Mouse (Mus musculus): ENCODE data around the gene Arhgap35.

Gene Arhgap35

DNA sequence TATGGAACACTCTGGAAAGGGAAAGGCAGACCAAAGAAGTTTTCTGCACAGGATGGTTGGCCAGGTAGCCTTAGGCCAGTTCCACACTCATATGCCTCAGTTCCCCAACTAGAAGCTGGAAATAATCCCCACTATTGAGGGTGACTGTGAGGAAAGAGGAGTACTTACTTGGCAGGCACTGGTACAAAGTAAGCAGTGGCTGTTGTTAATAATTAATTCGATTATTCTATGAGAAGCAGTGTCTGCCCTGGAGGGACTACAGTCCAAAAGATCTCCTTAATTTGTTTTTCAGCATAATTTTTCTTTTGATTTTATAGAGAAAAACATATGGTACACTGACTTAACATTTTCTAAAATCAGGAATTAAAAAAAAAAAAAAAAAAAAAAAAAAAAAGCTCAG is 10.7 kb downstream of the Arhgap35 start:
- DNase-seq (ENCODE audit: low read depth): no peak

DNA sequence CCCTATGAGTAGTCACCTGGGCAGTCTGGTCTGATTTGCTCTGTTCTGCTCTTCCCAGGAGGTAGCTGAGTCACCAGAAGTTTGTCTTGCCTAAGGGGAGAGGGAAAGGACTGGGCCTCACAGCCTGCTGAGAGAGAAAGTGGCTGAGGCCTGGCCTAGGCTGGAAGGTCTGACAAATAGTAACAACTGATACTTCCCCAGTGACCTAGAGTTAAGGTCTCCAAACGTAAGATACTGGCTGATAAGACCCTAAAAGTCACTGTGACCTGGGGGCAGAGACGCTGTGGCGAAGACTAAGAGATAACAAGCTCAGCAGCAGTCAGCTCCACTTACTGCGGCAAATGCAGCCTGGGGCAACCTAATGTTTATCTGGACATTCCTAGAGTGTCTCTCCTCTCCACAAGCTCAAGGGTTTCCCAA is 13.1 kb downstream of the Arhgap35 start:
- DNase-seq (ENCODE audit: low read depth): no peak

DNA sequence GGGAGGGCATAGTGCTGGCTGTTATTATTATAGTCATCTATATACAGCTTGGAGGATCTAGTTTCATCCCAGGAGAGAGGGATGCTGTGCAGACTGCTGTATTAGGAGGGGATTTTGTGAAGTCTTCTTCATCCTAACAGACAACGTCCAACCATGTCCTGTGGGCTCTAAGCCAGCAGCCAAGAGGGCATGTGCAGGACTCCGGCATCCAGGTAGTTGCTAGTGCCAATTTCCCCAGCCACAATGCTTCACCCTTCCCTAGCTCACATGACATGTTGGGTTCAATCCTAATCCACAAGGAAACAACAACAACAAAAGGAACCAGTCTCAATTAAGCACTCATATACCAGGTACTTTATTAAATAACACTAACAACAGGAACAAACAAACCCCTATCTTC is 15.8 kb downstream of the Arhgap35 start:
- DNase-seq (ENCODE audit: low read depth): no peak

DNA sequence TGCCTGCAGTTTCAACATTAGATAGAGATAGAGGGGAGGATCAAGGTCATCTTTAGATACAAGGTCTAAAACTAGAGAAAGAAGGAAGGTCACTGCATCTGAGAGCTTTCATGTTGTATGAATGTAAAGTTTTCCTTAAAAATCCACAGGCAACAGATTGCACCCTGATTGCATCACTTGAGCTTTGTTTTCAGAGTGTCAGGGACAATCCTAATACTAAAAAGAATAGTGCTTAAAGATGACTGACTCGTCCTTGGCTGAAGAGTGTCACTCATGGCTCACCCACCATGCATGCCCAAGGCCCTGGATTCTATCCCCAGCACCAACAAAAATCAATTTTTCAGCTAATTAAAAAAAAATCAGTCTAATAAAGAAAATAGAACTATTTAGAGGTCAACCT is 23.5 kb downstream of the Arhgap35 start:
- DNase-seq (ENCODE audit: low read depth): no peak

DNA sequence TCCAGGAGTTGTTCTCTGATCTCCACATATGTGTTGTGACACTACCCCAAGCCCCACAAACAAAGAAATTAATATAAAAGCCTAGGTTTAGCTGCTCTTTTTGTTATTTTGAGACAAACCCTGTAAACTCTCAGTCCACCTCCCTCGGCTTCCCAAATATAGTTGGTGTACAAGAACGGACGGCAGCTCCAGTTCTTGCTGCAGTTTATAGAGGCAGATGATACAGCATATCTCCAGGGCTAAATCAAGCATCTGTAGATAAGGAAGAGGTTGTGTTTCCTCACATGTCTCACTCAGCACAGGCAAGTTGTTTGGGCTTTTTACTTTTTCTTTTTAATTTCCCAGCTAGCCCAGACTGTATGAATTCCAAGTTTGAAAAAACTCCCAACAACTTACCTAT is 27.1 kb downstream of the Arhgap35 start:
- DNase-seq (ENCODE audit: low read depth): no peak

DNA sequence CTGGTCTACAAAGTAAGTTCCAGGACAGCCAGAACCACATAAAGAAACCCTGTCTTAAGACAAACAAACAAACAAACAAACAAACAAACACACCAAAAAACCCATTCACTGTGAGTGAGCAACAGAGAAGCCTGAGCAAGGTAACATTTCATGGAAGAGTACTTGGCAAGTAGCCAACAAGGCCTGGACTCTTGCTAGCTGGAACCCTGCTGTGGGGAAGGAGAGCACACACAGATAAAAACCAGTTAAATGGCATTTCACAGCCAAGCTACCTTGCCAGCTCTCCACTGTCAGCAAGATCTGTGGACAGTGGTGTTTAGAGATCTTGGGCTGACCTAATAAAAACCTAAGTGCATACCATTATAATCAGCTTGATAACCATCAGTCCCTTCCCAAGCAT is 30.4 kb downstream of the Arhgap35 start:
- DNase-seq (ENCODE audit: low read depth): no peak

DNA sequence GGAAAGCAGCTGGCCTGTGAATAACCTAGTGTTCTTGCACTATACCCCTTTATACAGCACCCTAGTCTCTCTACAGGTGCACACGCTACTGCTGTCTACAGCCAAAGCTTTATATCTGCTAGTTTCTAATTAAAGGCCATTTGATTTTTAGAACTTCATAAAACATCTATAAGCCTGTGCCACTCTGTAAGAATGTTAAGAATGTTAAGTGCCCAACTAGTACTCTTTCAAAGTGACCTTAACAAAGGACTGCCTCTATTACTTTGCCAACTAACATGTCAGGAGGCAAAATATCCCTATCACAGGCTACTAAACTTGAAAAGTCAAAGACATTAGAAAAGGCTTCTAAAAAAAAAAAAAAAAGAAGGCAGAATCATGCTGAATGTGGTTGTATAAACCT is 31.0 kb downstream of the Arhgap35 start:
- DNase-seq (ENCODE audit: low read depth): no peak

DNA sequence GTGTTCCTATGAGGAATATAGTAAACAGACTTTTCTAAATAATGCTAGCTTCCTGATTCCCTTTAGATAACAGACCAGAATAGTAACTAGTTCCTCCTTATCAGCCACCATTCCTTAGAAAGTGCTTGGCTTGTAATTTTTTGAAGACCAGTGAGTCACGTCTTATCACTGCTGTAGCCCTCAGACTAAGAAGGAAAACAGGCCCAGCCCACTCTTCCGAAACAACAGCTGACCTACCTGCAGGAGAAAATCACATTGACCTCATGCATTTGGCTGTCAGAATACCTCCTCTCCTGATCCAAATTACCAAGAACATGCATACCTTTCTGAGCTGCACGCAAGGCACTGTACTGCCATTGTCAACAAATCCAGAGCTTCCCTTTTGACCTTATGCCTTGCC is 32.5 kb downstream of the Arhgap35 start:
- no peak for DNase-seq (ENCODE audit: low read depth)

DNA sequence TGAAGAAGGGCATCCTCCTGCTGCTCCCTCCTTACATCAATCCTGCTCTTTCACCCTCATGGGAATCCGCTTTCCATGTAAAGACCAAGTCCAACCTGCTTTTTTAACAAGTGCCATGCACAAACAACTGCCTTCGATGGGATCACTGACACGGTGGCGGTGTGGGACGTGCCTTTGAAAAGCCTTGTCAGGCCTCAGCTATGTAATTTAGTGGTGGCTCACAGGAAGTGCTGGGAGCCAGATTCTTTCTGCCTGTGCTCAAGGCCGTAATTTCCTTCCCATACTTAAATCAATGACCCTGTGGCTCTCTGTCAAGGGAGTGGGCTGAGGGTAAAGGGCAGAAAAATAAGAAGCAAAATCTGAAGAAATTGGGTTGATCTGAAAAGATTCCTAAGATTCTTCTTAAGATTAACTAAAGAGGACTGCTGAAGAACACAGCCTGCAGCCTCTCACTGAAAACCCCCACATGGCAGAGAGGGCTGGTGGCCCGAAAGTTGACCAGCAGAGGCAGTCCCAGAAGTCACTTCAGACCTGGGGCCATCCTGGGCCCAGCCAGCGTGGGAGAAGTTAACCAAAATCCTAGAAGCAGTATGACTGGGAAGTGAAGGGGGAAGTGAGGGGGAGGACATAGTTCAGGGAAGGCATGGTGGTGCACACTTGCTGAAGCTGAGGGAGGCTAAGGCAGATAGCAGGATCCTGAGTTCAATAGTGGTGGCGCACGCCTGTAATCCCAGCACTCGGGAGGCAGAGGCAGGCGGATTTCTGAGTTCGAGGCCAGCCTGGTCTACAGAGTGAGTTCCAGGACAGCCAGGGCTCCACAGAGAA is 33.3 kb downstream of the Arhgap35 start:
- DNase-seq (ENCODE audit: low read depth): no peak

DNA sequence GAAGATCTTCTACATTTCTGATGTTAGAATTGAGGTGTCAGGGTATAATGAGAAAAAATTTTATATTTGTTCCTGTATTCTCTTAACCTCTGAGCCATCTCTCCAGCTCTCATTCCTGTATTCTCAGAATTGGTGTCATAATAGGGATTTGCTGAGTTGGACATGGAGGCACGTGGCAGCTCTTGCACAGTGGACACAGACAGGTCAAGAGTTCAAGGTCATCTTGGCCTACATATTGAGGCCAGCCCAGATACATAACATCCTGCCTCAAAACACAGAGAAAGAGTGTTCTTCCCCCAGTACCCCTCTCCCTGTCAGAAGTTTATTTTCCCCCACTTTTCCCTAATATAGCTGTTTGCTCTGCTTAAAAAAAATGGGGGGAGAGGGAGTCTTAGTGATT is 38.1 kb downstream of the Arhgap35 start:
- no peak for DNase-seq (ENCODE audit: low read depth)

DNA sequence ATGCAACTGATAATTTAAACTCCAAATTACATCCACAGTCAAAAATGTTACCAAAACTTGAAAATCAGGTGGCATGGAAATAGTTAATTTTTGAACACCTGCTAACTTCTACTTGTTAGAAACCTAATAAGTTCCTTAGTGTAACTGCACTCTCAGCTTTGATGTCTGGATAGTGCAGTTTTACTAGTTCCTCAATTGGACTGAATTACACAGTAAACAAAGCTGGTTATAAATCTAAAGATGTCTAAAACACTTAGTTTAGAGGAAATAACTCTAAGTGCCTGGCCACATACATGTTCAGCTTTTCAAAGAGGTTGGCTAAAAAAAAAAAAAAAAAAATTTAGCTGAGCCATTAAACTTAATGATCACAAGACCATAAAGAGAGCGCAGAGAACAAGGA is 43.6 kb downstream of the Arhgap35 start:
- no peak for DNase-seq (ENCODE audit: low read depth)

DNA sequence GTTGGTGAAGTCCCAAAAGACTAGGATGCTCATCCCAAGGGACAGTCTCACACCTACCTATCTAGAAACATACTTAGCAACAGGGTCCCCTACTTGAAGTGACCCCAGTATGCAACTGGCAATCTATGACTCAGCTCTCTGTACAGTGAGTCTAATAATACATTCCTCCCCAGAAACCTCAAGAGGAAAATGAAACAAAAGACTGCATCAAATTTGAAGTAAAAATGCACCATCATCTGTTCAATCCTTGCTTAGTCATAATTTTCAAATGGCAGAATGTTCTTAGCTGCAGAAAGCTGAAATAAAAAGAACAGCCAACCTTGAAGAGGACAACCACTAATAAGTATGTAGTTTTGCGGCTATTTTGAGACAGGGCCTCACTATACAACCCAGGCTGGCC is 44.1 kb downstream of the Arhgap35 start:
- DNase-seq (ENCODE audit: low read depth): no peak

DNA sequence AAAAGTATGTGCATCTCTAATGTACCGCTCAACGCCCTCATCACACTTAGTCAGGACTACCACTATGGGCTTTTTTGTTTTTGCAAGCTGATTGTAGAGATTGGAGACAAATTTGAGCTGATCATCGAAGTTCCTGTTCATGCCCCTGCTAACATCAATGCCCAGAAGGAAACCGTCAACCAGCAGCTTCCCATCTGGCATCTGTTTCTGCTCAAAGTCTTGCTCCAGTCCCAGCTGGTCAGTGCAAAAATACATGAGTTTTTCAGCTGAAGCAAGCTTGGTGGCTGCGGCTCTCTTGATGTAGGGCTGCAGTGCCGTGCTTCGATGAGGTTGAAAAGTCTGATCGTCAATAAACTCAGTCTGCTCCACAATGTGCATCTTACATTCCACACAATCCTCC is 50.3 kb downstream of the Arhgap35 start:
- DNase-seq (ENCODE audit: low read depth): no peak

DNA sequence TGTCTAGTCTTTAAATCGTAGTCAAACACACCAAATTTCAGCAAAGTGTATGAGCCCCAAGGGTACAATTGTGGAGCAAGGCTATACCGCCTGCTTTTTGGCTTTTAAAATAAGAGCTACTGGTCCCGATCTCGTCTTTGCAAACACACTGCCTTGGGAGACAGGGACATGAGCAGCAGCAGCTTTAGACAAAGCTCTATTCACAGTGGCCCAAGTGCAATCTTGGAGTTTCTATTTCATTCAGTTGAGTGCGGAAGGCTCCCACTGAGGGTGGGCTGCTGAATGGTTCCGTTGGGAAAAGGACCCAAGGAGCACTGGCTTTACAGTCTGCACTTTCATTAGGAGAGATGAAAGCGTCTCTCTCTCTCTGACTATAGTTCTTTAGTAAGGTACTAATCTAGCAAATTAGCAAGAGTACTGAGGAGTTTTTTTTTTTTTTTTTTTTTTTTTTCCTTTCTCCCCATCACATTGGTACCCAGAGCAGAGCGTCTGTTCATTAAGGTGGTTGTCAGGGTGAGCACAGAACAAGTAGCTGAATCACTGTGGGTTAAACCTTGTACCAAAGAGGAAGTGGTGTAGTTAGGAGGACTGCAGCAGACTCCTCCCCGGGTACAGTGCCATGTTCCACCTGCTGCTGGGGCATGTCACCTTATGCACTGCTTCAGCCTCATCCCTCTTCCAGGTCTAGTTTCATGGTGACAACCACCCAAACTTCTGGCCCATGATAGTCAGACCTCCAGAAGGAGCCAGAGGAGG is 56.8 kb downstream of the Arhgap35 start:
- no peak for DNase-seq (ENCODE audit: low read depth)

DNA sequence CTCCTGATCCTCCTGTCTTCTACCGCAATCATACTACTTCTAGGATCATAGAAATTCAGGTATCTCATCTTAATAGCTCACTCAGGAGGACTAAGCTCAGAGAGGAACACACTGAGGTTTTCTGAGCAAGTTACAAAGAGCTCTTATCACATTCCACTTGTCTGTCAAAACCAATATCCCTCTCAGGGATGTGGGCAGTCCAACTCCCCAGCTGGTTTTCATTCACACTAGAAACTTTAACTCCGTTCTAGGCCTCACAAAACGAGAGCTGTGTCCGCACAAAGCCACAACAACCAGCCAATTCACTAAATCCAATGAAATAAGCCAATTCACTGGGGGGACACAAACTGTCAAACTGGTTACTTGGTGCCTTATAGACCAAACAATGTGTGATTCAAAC is 57.5 kb downstream of the Arhgap35 start:
- no peak for DNase-seq (ENCODE audit: low read depth)

DNA sequence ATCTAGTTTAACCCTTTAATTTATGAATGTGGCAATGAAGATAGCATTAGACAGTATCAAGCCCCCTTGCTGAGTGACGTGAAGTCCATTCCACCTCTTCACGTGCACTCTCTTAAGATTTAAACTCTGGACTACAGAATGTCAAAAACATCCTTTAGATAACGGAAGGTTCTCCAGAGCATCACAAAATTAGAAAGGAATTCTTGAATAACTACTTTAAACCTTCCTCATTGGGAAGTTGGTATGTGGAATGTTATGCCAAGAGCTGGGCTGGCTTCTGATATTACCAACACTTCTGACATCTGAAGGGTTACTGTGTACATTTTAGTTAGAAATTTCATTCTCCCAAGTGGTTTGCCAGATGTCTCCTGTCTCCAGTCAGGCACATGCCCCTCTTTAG is 60.6 kb downstream of the Arhgap35 start:
- no peak for DNase-seq (ENCODE audit: low read depth)

DNA sequence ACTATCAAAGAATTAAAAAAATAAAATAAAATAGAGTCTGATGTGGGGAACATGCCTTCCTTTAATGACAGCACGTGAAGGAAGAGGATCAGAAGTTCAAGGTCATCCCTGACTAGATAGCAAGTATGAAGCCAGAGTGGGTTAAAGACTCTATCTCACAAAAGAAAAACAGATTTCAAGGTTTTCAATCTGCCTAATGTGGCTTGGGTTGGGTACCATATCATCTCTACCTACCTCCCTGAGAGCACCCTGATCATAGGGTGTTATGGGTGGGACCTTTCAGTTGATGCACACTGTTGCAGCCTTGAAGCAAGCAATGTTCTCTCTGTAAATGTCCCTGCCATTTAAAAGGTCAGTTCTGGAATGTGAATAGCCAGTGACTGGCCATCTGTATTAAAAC is 63.2 kb downstream of the Arhgap35 start:
- no peak for DNase-seq (ENCODE audit: low read depth)

DNA sequence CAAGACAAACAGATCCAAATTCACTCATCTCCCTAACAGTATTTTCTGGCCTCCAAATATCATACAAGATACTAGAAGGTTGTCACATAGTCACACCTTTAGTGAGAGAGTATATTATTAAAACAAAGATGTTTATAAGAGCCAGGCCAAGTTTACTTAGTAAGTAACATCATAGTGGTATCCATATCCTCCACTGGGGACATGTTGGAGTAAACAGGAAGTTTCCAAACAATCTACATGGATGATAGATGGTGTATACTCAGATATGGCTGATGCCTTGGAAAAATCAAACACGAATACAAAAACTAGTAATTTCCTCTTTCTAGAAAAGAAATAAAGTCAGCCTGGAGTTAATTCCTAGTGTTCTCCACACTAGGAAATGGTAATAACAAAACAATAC is 65.5 kb downstream of the Arhgap35 start:
- no peak for DNase-seq (ENCODE audit: low read depth)

DNA sequence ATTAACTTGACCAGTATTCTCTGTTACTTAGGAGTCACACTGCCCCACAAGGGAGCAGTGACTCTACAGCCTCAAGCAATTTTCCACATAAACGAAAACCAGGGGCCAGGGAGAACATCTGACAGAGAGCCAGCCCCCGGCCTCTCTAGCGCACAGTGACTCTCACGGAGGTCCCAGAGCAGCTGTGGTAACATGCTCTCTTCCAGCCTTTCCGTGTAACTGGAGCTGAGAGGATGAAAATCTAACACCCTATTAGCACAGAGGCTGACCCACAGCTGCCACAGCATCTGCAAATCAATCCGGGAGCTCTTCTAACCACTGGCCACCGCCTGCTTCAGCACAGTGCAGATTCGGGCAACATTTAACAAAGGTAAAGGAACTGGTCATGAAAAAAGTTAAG is 70.0 kb downstream of the Arhgap35 start:
- DNase-seq (ENCODE audit: low read depth): no peak

DNA sequence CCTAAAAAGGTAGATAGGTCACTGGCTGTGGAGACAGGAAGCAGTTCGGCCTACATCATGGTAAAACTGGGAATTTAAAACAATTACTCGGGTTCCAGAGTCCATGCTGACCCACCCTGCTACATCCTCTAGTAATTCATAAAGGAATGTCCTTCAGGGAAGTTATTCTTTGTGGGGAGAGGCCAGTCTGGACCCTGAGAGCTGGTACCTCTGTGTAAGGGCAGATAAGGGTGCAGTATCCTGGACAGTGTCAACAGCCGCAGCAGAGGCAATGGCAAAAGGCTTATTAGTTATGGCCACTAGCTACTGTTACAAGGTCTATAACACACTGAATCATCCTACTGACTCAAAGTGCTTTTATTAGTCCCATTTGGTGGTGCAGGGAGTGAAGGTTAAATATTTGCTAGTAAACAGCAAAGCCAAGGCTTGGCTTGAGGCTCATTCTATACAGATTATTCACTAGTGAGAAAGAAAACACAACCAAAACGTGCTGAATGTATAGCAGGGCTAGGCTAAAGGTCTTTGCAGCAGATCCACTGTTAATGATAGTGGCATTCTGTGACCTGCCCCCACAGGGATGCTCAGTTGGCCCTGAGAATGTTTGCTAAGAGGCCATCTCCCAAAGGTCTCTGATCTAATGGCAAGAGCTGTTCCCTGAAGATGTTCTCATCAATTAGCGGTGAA is 77.4 kb downstream of the Arhgap35 start:
- DNase-seq (ENCODE audit: low read depth): no peak

DNA sequence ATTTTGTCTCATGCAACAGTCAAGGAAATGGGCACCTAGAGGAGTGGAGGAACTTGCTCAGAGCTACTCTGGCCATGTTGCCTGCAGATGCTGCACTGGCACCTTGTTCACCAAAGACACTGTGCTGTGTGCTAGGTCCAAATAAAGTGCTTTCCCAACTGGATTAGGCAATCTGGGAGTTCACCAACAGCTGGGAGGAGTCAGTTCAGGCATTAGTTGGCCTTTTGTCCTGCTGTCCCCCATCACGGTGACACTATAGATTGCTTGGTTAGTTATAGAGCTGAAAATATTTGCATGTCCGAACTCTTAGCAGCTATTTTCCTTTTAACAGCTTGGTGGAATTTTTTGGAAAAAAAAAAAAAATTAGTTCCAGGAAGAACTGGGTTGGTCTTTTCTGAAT is 88.8 kb downstream of the Arhgap35 start:
- DNase-seq (ENCODE audit: low read depth): no peak

DNA sequence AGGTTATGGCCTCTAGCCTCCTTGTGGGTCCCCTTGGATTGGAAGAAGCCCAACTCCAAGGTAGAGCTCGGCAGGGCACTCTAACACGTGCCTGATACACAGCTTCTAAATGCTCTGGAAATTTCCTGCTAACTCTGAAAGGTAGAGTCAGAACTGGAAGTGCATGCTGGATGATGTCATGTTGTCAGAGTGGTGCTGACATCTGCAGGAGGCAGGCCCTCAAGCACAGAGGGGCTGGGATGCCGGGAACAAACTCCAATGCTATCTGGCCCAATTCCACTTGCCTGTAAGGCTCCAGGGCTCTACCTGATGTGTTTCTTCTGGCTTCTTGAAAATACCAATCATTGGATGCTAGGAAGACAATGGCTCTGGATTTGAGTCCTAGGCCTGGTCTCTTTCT is 89.3 kb downstream of the Arhgap35 start:
- DNase-seq (ENCODE audit: low read depth): no peak

DNA sequence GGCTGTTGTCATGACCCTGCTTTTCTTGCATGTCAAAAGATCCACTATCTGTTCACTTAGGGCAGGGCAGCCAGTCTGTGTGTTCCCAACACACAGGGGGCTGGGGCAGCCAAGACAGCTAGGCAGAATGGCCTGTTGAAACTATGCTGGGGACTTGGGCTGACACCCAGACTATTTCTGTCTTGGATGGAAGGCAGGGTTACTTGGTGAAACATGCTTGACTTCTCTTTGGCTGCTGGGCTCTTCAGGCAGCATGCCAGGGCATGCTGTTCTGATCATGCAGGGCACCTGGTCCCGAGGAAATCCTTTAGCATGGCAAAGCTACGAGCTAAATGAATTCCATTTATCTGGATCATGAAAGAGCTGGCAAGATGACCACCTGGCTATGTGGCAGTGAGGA is 90.5 kb downstream of the Arhgap35 start:
- no peak for DNase-seq (ENCODE audit: low read depth)

Measured in c-Kit-positive CD71-negative TER-119-negative erythroid progenitor cells, embryonic 14.5 days (primary cell).